Comparison of ENCODE assay signal across 27 mouse cellular contexts in the genomic region with DNA sequence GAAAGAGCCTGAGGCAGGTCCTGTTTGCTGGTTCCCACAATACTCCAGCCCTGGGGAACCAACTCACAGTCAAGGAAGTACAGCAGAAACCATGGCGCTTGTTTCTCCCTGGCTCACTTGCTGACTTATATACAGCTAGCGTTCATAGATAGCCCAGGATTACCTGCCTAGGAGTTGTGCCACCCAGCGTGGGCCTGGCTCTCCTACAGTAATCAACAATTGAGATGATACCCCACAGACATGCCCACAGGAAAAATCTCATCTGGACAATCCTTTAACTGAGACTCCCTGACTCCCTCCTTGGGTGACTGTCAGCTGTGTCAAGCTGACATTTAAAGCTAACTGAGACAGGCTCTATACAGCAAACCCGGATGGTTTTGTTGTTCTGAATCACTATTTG.
"Had no signal": no experiment of that assay in that cellular context is flagged by ENCODE, and none has a peak within 500 bp of the region (broad histone marks: within the 10 kb centered on the region; RNA-seq: fewer than 3 reads in every experiment).

No protein-coding gene starts in this region.

- H3K4me3 ChIP-seq: embryonic facial prominence, embryonic 10.5 days; embryonic facial prominence, embryonic 12.5 days; embryonic facial prominence, embryonic 13.5 days; embryonic facial prominence, embryonic 15.5 days; erythroblast, embryonic 14.5 days; forebrain, embryonic 10.5 days; forebrain, embryonic 12.5 days; forebrain, embryonic 13.5 days; forebrain, embryonic 15.5 days; gastrocnemius, adult 2 months had no signal

- H3K4me2 ChIP-seq: embryonic facial prominence, embryonic 12.5 days; embryonic facial prominence, embryonic 13.5 days; embryonic facial prominence, embryonic 15.5 days; forebrain, embryonic 12.5 days; forebrain, embryonic 13.5 days; forebrain, embryonic 15.5 days had no signal

- H3K9ac ChIP-seq: embryonic facial prominence, embryonic 12.5 days; embryonic facial prominence, embryonic 13.5 days; embryonic facial prominence, embryonic 15.5 days; forebrain, embryonic 12.5 days; forebrain, embryonic 13.5 days; forebrain, embryonic 15.5 days; forebrain, postnatal 0 days had no signal

- DNase-seq: cerebellum, adult 2 months; cerebellum, adult 8-10 months; cerebellum, adult 9-10 months; cerebellum, adult 9-11 months; cerebellum, postnatal 10 days; cerebellum, postnatal 14 days; cerebellum, postnatal 25 days; cerebellum, postnatal 36 days; embryo, embryonic 11 days; forebrain, postnatal 0 days; gastrocnemius, adult 2 months; gastrocnemius, postnatal 10 days; gastrocnemius, postnatal 14 days; gastrocnemius, postnatal 25 days; gastrocnemius, postnatal 36 days; heart, adult 18-20 months had no signal

- H3K27ac ChIP-seq: embryonic facial prominence, embryonic 10.5 days; embryonic facial prominence, embryonic 12.5 days; embryonic facial prominence, embryonic 13.5 days; embryonic facial prominence, embryonic 15.5 days; forebrain, embryonic 10.5 days; forebrain, embryonic 12.5 days; forebrain, embryonic 13.5 days; forebrain, embryonic 15.5 days; gastrocnemius, adult 2 months had no signal

- H3K27me3 ChIP-seq: embryonic facial prominence, embryonic 12.5 days; embryonic facial prominence, embryonic 13.5 days; embryonic facial prominence, embryonic 15.5 days; forebrain, embryonic 13.5 days; forebrain, embryonic 15.5 days had no signal

- H3K36me3 ChIP-seq: embryonic facial prominence, embryonic 10.5 days; embryonic facial prominence, embryonic 12.5 days; embryonic facial prominence, embryonic 13.5 days; embryonic facial prominence, embryonic 15.5 days; forebrain, embryonic 10.5 days; forebrain, embryonic 12.5 days; forebrain, embryonic 15.5 days had no signal

- ATAC-seq: forebrain, embryonic 13.5 days; forebrain, embryonic 14.5 days; forebrain, embryonic 15.5 days; forebrain, embryonic 16.5 days; forebrain, postnatal 0 days had no signal

- H3K4me1 ChIP-seq: embryonic facial prominence, embryonic 12.5 days; embryonic facial prominence, embryonic 13.5 days; embryonic facial prominence, embryonic 15.5 days; forebrain, embryonic 15.5 days had no signal

- H3K9me3 ChIP-seq: embryonic facial prominence, embryonic 10.5 days; embryonic facial prominence, embryonic 12.5 days; embryonic facial prominence, embryonic 13.5 days; embryonic facial prominence, embryonic 15.5 days; forebrain, embryonic 10.5 days; forebrain, embryonic 12.5 days; forebrain, embryonic 13.5 days; forebrain, embryonic 15.5 days had no signal
